Mouse (Mus musculus): ENCODE results near the gene Tec. TPM values are rescaled to one million over a fixed set of nuclear protein-coding genes. Genes with fewer than 3 reads are reported as not detected.

The Tec gene
- total and polyA plus RNA-seq, 2 experiments, result 6.6 to 24.7 TPM

- H3K36me3 ChIP-seq (ENCODE audit: control insufficient read depth, insufficient read depth, low read length), result peaks cover 59% of the 10 kb centered on the region
- WGBS, result 47% methylated on average over 3 of the region's 3 CpGs
- TF ChIP-seq POLR2A (IDR thresholded peaks at IDR 0.05; ENCODE audit: extremely low read depth, insufficient read depth, low read length) (no peak), CTCF (IDR thresholded peaks at IDR 0.05; ENCODE audit: low read depth, low read length) (no peak)
Measured at GRCm38 (mm10) chr5:72763025-72763424, 105.3 kb downstream of the Tec start.

DNA sequence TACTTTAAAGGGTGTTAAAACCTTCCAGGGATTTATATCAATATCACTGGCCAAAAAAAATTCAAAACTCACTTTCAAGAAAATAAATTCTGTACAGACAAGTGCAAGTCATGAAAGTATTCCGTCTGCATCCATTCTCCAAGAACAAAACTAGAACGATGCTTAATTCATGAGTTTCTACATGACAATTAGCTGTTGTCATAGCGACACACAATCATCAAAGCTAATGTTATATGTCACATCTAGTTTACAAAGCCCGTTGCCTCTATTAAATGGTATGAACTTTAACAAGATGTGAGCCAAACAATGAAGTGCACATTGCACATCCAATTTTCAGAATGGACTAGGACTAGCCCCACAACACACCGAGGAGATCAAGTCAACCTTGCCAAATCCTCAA, 106.5 kb downstream of the Tec start:
- Histone ChIP-seq H3K79me2 (ENCODE audit: control insufficient read depth, insufficient read depth, low read length) (no peaks in the 10 kb centered on the region), H3K9ac (ENCODE audit: low read depth, low read length) (no peak overlapping the region), H3K4me3 (ENCODE audit: insufficient read depth, low read depth, low read length) (no peak overlapping the region), H3K4me1 (ENCODE audit: control insufficient read depth, insufficient read depth, low read length) (no peaks in the 10 kb centered on the region), H3K36me3 (ENCODE audit: control insufficient read depth, insufficient read depth, low read length) (peaks cover 65% of the 10 kb centered on the region), H3K27ac (replicated peaks; ENCODE audit: insufficient read depth, low read depth, low read length) (no peak overlapping the region), H3K27me3 (ENCODE audit: control insufficient read depth, insufficient read depth, low read length) (no peaks in the 10 kb centered on the region)
- 96% methylated on average over 5 of the region's 5 CpGs for WGBS
- no peak for DNase-seq (ENCODE audit: extremely low read depth, low read depth, low spot score)
- TF ChIP-seq CTCF (IDR thresholded peaks at IDR 0.05; ENCODE audit: low read depth, low read length) (no peak), POLR2A (IDR thresholded peaks at IDR 0.05; ENCODE audit: extremely low read depth, insufficient read depth, low read length) (no peak)

More at GRCm38 (mm10) chr5:72763025-72763424, 105.3 kb downstream of the Tec start:
- no peaks in the 10 kb centered on the region for H3K79me2 ChIP-seq (ENCODE audit: control insufficient read depth, insufficient read depth, low read length)
- H3K27me3 ChIP-seq (ENCODE audit: control insufficient read depth, insufficient read depth, low read length), result no peaks in the 10 kb centered on the region
- H3K27ac ChIP-seq (replicated peaks; ENCODE audit: insufficient read depth, low read depth, low read length), result no peak overlapping the region
- H3K4me3 ChIP-seq (ENCODE audit: insufficient read depth, low read depth, low read length), result no peak overlapping the region
- DNase-seq (ENCODE audit: extremely low read depth, low read depth, low spot score), result peak; percentile 24
- no peak overlapping the region for H3K9ac ChIP-seq (ENCODE audit: low read depth, low read length)
- H3K4me1 ChIP-seq (ENCODE audit: control insufficient read depth, insufficient read depth, low read length), result no peaks in the 10 kb centered on the region

DNA sequence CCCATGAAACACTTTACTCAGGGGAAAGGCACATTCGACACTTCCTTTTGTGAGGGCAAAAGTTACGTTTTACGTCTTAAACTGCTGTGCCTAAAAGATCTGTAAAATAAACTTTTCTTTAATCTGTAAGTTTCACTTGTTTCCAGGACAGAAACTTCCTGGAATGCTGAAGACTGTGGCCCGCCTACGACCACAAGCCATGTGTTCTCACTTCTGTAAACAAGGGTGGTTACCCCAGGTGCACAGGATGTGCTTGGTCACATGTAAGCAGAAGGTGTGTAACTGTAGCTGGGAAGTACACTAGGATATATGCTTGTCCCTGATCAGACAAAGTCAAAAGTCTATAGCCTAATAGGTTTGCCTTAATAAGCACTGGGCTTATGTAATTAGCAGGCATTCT, 107.0 kb downstream of the Tec start:
- Histone ChIP-seq H3K27me3 (ENCODE audit: control insufficient read depth, insufficient read depth, low read length) (no peaks in the 10 kb centered on the region), H3K4me3 (ENCODE audit: insufficient read depth, low read depth, low read length) (no peak overlapping the region), H3K79me2 (ENCODE audit: control insufficient read depth, insufficient read depth, low read length) (no peaks in the 10 kb centered on the region), H3K9ac (ENCODE audit: low read depth, low read length) (no peak overlapping the region), H3K36me3 (ENCODE audit: control insufficient read depth, insufficient read depth, low read length) (peaks cover 64% of the 10 kb centered on the region), H3K4me1 (ENCODE audit: control insufficient read depth, insufficient read depth, low read length) (no peaks in the 10 kb centered on the region), H3K27ac (replicated peaks; ENCODE audit: insufficient read depth, low read depth, low read length) (no peak overlapping the region)
- 74% methylated on average over 5 of the region's 5 CpGs for WGBS
- TF ChIP-seq CTCF (IDR thresholded peaks at IDR 0.05; ENCODE audit: low read depth, low read length) (no peak), POLR2A (IDR thresholded peaks at IDR 0.05; ENCODE audit: extremely low read depth, insufficient read depth, low read length) (no peak)
- no peak for DNase-seq (ENCODE audit: extremely low read depth, low read depth, low spot score)

- no peaks in the 10 kb centered on the region for H3K4me1 ChIP-seq (ENCODE audit: control insufficient read depth, insufficient read depth, low read length)
- 79% methylated on average over 13 of the region's 13 CpGs for WGBS
- no peaks in the 10 kb centered on the region for H3K79me2 ChIP-seq (ENCODE audit: control insufficient read depth, insufficient read depth, low read length)
- no peak for TF ChIP-seq POLR2A (IDR thresholded peaks at IDR 0.05; ENCODE audit: extremely low read depth, insufficient read depth, low read length)
- no peak for TF ChIP-seq CTCF (IDR thresholded peaks at IDR 0.05; ENCODE audit: low read depth, low read length)
- no peak for DNase-seq (ENCODE audit: extremely low read depth, low read depth, low spot score)
- no peaks in the 10 kb centered on the region for H3K27me3 ChIP-seq (ENCODE audit: control insufficient read depth, insufficient read depth, low read length)
- no peak overlapping the region for H3K27ac ChIP-seq (replicated peaks; ENCODE audit: insufficient read depth, low read depth, low read length)
- peaks cover 69% of the 10 kb centered on the region for H3K36me3 ChIP-seq (ENCODE audit: control insufficient read depth, insufficient read depth, low read length)
- H3K4me3 ChIP-seq (ENCODE audit: insufficient read depth, low read depth, low read length), result no peak overlapping the region
- no peak overlapping the region for H3K9ac ChIP-seq (ENCODE audit: low read depth, low read length)
Measured at GRCm38 (mm10) chr5:72758925-72759924, 109.1 kb downstream of the Tec start.

GRCm38 (mm10) chr5:72757155-72757773, 111.0 kb downstream of the Tec start:
- TF ChIP-seq POLR2A (IDR thresholded peaks at IDR 0.05; ENCODE audit: extremely low read depth, insufficient read depth, low read length) (no peak), CTCF (IDR thresholded peaks at IDR 0.05; ENCODE audit: low read depth, low read length) (no peak)
- 88% methylated on average over 18 of the region's 18 CpGs for WGBS
- H3K4me3 ChIP-seq (ENCODE audit: insufficient read depth, low read depth, low read length), result no peak overlapping the region
- no peak overlapping the region for H3K27ac ChIP-seq (replicated peaks; ENCODE audit: insufficient read depth, low read depth, low read length)
- no peaks in the 10 kb centered on the region for H3K27me3 ChIP-seq (ENCODE audit: control insufficient read depth, insufficient read depth, low read length)
- no peaks in the 10 kb centered on the region for H3K79me2 ChIP-seq (ENCODE audit: control insufficient read depth, insufficient read depth, low read length)
- no peak for DNase-seq (ENCODE audit: extremely low read depth, low read depth, low spot score)
- H3K4me1 ChIP-seq (ENCODE audit: control insufficient read depth, insufficient read depth, low read length), result no peaks in the 10 kb centered on the region
- peaks cover 57% of the 10 kb centered on the region for H3K36me3 ChIP-seq (ENCODE audit: control insufficient read depth, insufficient read depth, low read length)
- no peak overlapping the region for H3K9ac ChIP-seq (ENCODE audit: low read depth, low read length)
